ENCODE assay signal across 12 mouse cellular contexts in the genomic region with DNA sequence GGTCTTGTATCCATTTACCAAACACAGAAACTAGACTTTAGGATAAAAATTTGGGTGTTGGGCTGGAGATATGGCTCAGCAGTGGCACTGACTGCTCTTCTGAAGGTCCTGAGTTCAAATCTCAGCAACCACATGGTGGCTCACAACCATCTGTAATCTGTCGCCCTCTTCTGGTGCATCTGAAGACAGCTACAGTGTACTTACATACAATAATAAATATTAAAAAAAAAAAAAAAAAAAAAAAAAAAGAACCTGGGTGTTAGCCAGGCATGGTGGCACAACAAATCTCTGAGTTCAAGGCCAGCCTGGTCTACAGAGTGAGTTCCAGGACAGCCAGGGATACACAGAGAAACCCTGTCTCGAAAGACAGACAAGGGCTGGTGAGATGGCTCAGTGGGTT. TPM values are rescaled to one million over a fixed set of nuclear protein-coding genes. Genes with fewer than 3 reads are reported as not detected.
DNase-seq lines count a peak whose midpoint lies in the region; ATAC-seq and TF ChIP-seq lines count a peak whose summit lies in the region.
"Not testable (repeated sequence)": the region's sequence is repeated elsewhere in the genome, so short reads cannot be mapped to it uniquely, and the experiment has no call there.
"Had no signal": no experiment of that assay in that cellular context is flagged by ENCODE, and none has a peak within 500 bp of the region (broad histone marks: within the 10 kb centered on the region; RNA-seq: fewer than 3 reads in every experiment).

No protein-coding gene starts in this region.

- not testable (repeated sequence) for H3K36me3 ChIP-seq in CH12.LX (replicated peaks in 1 of 2; ENCODE audit: control insufficient read depth in 1 of 2, insufficient read depth in 1 of 2, low read length in 1 of 2); hindbrain, postnatal 0 days (ENCODE audit: insufficient read depth, low read length); lung, postnatal 0 days (ENCODE audit: insufficient read depth, low read length); stomach, postnatal 0 days (ENCODE audit: control insufficient read depth, insufficient read depth, low read length)

- not testable (repeated sequence) for TF ChIP-seq POLR2A in CH12.LX (IDR thresholded peaks at IDR 0.05; ENCODE audit: low read depth, low read length)

- TF ChIP-seq CTCF in CH12.LX (conservative IDR thresholded peaks at IDR 0.05 in 1 of 2, IDR thresholded peaks at IDR 0.05 in 1 of 2; ENCODE audit: low read depth in 2 of 2, low read length in 2 of 2): peak in 1 of 2 experiments; percentile 44; a peak in 2 of 4 replicates
- 0 out of 2 replicates have a peak, but pooled peaks have one; percentile 3 for TF ChIP-seq CTCF in hindbrain, postnatal 0 days (IDR thresholded peaks at IDR 0.05; ENCODE audit: low read depth)
- TF ChIP-seq CTCF in layer of hippocampus, adult 2 months (conservative IDR thresholded peaks at IDR 0.05): peak; percentile 61
- peak; percentile 30 for TF ChIP-seq CTCF in lung, postnatal 0 days (IDR thresholded peaks at IDR 0.05)
- peak; percentile 53 for TF ChIP-seq CTCF in stomach, postnatal 0 days (IDR thresholded peaks at IDR 0.05; ENCODE audit: low read depth)

- not testable (repeated sequence) for H3K4me1 ChIP-seq in CH12.LX (ENCODE audit: control insufficient read depth in 1 of 2, insufficient read depth in 2 of 2); hindbrain, postnatal 0 days (ENCODE audit: insufficient read depth, low read length); lung, postnatal 0 days (ENCODE audit: insufficient read depth, low read depth, low read length); stomach, postnatal 0 days (replicated peaks; ENCODE audit: control insufficient read depth, insufficient read depth)

- H3K27ac ChIP-seq in CH12.LX (ENCODE audit: insufficient read depth, low read depth); hindbrain, postnatal 0 days; layer of hippocampus, adult 2 months; lung, postnatal 0 days (ENCODE audit: low read length); stomach, postnatal 0 days (replicated peaks): not testable (repeated sequence)

- 53% methylated on average over 2 of the region's 2 CpGs for WGBS in hindbrain, postnatal 0 days
- 40% methylated on average over 2 of the region's 2 CpGs for WGBS in lung, postnatal 0 days
- whole genome bisulfite sequencing in stomach, postnatal 0 days: 46% methylated on average over 2 of the region's 2 CpGs

- DNase-seq in 416B (ENCODE audit: low read depth) (peak; percentile 65), NIH3T3 (ENCODE audit: low read depth) (peak; percentile 50)
- DNase-seq in CH12.LX (ENCODE audit: extremely low read depth); hindbrain, postnatal 0 days (ENCODE audit: low spot score); lung, postnatal 0 days (ENCODE audit: low spot score); stomach, postnatal 0 days (ENCODE audit: low spot score): not testable (repeated sequence)
- peak in 1 of 2 experiments; percentile 8 for DNase-seq in layer of hippocampus, adult 2 months (ENCODE audit: low spot score in 2 of 2)

- dilution Hi-C loops in CH12.LX (cut with MboI; ENCODE audit: extremely low pct_ligation_motif_present, extremely low pct_unique_long_range_greater_than_20kb, low sequenced_read_pairs): not testable (repeated sequence)

- not testable (repeated sequence) for H3K4me3 ChIP-seq in CH12.LX (replicated peaks in 1 of 3; ENCODE audit: low read depth in 2 of 3, low read length in 2 of 3, poor library complexity in 1 of 3); hindbrain, postnatal 0 days (ENCODE audit: low read length); layer of hippocampus, adult 2 months; lung, postnatal 0 days (ENCODE audit: low read depth, low read length); stomach, postnatal 0 days (ENCODE audit: low read depth, low read length)

- H3K9ac ChIP-seq in CH12.LX (ENCODE audit: insufficient read depth, low read depth); hindbrain, postnatal 0 days (replicated peaks; ENCODE audit: low read length); lung, postnatal 0 days (replicated peaks; ENCODE audit: low read depth); stomach, postnatal 0 days (ENCODE audit: low read length): not testable (repeated sequence)

- ATAC-seq in hindbrain, postnatal 0 days; lung, postnatal 0 days; stomach, postnatal 0 days (ENCODE audit: low FRiP score, low TSS enrichment): not testable (repeated sequence)

- peak; percentile 13 for TF ChIP-seq RAD21 in CH12.LX (IDR thresholded peaks at IDR 0.05; ENCODE audit: low read depth, low read length)

- in situ Hi-C loops in CH12.LX (cut with MboI; ENCODE audit: low pct_ligation_motif_present, low pct_unique_long_range_greater_than_20kb, low sequenced_read_pairs): not testable (repeated sequence)

- not testable (repeated sequence) for H3K79me2 ChIP-seq in CH12.LX (replicated peaks; ENCODE audit: control insufficient read depth, extremely low read depth, insufficient read depth, poor library complexity, severe bottlenecking)

- TF ChIP-seq EP300 in CH12.LX (IDR thresholded peaks at IDR 0.05; ENCODE audit: low read length); lung, postnatal 0 days (IDR thresholded peaks at IDR 0.05); stomach, postnatal 0 days (optimal IDR thresholded peaks at IDR 0.05): not testable (repeated sequence)

- not testable (repeated sequence) for H3K4me2 ChIP-seq in CH12.LX (ENCODE audit: insufficient read depth, low read depth, poor library complexity, severe bottlenecking); hindbrain, postnatal 0 days (ENCODE audit: low read depth, low read length); lung, postnatal 0 days (replicated peaks; ENCODE audit: low read depth, low read length); stomach, postnatal 0 days (replicated peaks; ENCODE audit: low read depth)

- peaks cover 53% of the 10 kb centered on the region for H3K27me3 ChIP-seq in CH12.LX (replicated peaks)
- H3K27me3 ChIP-seq in hindbrain, postnatal 0 days (ENCODE audit: insufficient read depth, low read length): peaks cover 25% of the 10 kb centered on the region; the same call in 1 of the 2 replicates
- not testable (repeated sequence) for H3K27me3 ChIP-seq in lung, postnatal 0 days (replicated peaks; ENCODE audit: insufficient read depth, low read length); stomach, postnatal 0 days (ENCODE audit: control insufficient read depth, insufficient read depth, low read length)

- H3K9me3 ChIP-seq in CH12.LX (replicated peaks; ENCODE audit: low read length); hindbrain, postnatal 0 days (ENCODE audit: low read length); lung, postnatal 0 days (ENCODE audit: low read length); stomach, postnatal 0 days (ENCODE audit: control insufficient read depth, low read length): not testable (repeated sequence)

RNA-seq across cellular contexts. Expression of gene Prss36, which starts 4.4 kb away (rescaled TPM):
- 5.2 and 7.7 TPM in 2 replicates for total RNA-seq in CH12.LX (2012; rRNA removed)
- total RNA-seq in CH12.LX (2014; rRNA removed): 6.6 and 8.3 TPM in 2 replicates
- polyA plus RNA-seq in CH12.LX (2012; ENCODE audit: insufficient read length, low read depth): 6.1 and 7.8 TPM in 2 replicates
- total RNA-seq in hindbrain, postnatal 0 days (2014; rRNA removed): 17.0 and 19.9 TPM in 2 replicates
- polyA plus RNA-seq in hindbrain, postnatal 0 days (2015; fragmentation: Nextera tagmentation; extraction: Ambion mirVana): 16.5 and 17.3 TPM in 2 replicates
- total RNA-seq in layer of hippocampus, adult 2 months (2021): 10 to 100 TPM in 1 of 2 experiments, 1 to 10 TPM in 1; 9.7 to 10.6 TPM
- 9.2 and 10.0 TPM in 2 replicates for polyA plus RNA-seq in lung, postnatal 0 days (2015; fragmentation: Nextera tagmentation; extraction: Ambion mirVana)
- 9.1 and 9.7 TPM in 2 replicates for polyA plus RNA-seq in stomach, postnatal 0 days (2015; fragmentation: Nextera tagmentation; extraction: Ambion mirVana)

RNA-seq across cellular contexts. Expression of gene Prss8, which starts 12.2 kb away (rescaled TPM):
- total RNA-seq in CH12.LX (2012; rRNA removed) (0.08 TPM in 1 of 2 replicates, not detected in the other), CH12.LX (2014; rRNA removed) (not detected in 2 replicates)
- polyA plus RNA-seq in CH12.LX (2012; ENCODE audit: insufficient read length, low read depth): not detected in 2 replicates
- 0.26 and 0.32 TPM in 2 replicates for total RNA-seq in hindbrain, postnatal 0 days (2014; rRNA removed)
- 0.35 and 0.44 TPM in 2 replicates for polyA plus RNA-seq in hindbrain, postnatal 0 days (2015; fragmentation: Nextera tagmentation; extraction: Ambion mirVana)
- under 1 TPM; 0.20 to 0.66 TPM for total RNA-seq in layer of hippocampus, adult 2 months (2021)
- 141 and 152 TPM in 2 replicates for polyA plus RNA-seq in lung, postnatal 0 days (2015; fragmentation: Nextera tagmentation; extraction: Ambion mirVana)
- 77.4 and 85.3 TPM in 2 replicates for polyA plus RNA-seq in stomach, postnatal 0 days (2015; fragmentation: Nextera tagmentation; extraction: Ambion mirVana)
- total RNA-seq: adrenal gland, postnatal 36 days; gastrocnemius, adult 18-20 months; gastrocnemius, postnatal 25 days; granulocyte monocyte progenitor cell, adult 5-6 weeks; heart, postnatal 36 days had no signal

RNA-seq across cellular contexts. Expression of gene Fus, which starts 25.2 kb away (rescaled TPM):
- total RNA-seq in CH12.LX (2012; rRNA removed) (57.7 and 61.8 TPM in 2 replicates), CH12.LX (2014; rRNA removed) (28.0 and 39.2 TPM in 2 replicates)
- polyA plus RNA-seq in CH12.LX (2012; ENCODE audit: insufficient read length, low read depth): 832 and 848 TPM in 2 replicates
- total RNA-seq in hindbrain, postnatal 0 days (2014; rRNA removed): 34.4 and 45.0 TPM in 2 replicates
- 281 and 299 TPM in 2 replicates for polyA plus RNA-seq in hindbrain, postnatal 0 days (2015; fragmentation: Nextera tagmentation; extraction: Ambion mirVana)
- total RNA-seq in layer of hippocampus, adult 2 months (2021): 100 to 1,000 TPM; 345 to 392 TPM
- 139 and 147 TPM in 2 replicates for polyA plus RNA-seq in lung, postnatal 0 days (2015; fragmentation: Nextera tagmentation; extraction: Ambion mirVana)
- polyA plus RNA-seq in stomach, postnatal 0 days (2015; fragmentation: Nextera tagmentation; extraction: Ambion mirVana): 124 and 130 TPM in 2 replicates

RNA-seq across cellular contexts. Expression of gene Kat8, which starts 29.8 kb away (rescaled TPM):
- total RNA-seq in CH12.LX (2012; rRNA removed): 24.3 and 30.3 TPM in 2 replicates
- 22.9 and 24.0 TPM in 2 replicates for total RNA-seq in CH12.LX (2014; rRNA removed)
- polyA plus RNA-seq in CH12.LX (2012; ENCODE audit: insufficient read length, low read depth): 17.5 and 18.0 TPM in 2 replicates
- total RNA-seq in hindbrain, postnatal 0 days (2014; rRNA removed): 24.9 and 33.5 TPM in 2 replicates
- 30.1 and 33.9 TPM in 2 replicates for polyA plus RNA-seq in hindbrain, postnatal 0 days (2015; fragmentation: Nextera tagmentation; extraction: Ambion mirVana)
- total RNA-seq in layer of hippocampus, adult 2 months (2021): 10 to 100 TPM; 31.7 to 34.3 TPM
- polyA plus RNA-seq in lung, postnatal 0 days (2015; fragmentation: Nextera tagmentation; extraction: Ambion mirVana): 21.1 TPM in 2 replicates
- polyA plus RNA-seq in stomach, postnatal 0 days (2015; fragmentation: Nextera tagmentation; extraction: Ambion mirVana): 15.1 and 16.6 TPM in 2 replicates

RNA-seq across cellular contexts. Expression of gene Bckdk, which starts 38.2 kb away (rescaled TPM):
- total RNA-seq in CH12.LX (2012; rRNA removed) (37.1 and 38.4 TPM in 2 replicates), CH12.LX (2014; rRNA removed) (54.9 and 61.8 TPM in 2 replicates)
- 60.0 and 62.7 TPM in 2 replicates for polyA plus RNA-seq in CH12.LX (2012; ENCODE audit: insufficient read length, low read depth)
- total RNA-seq in hindbrain, postnatal 0 days (2014; rRNA removed): 44.3 and 55.0 TPM in 2 replicates
- polyA plus RNA-seq in hindbrain, postnatal 0 days (2015; fragmentation: Nextera tagmentation; extraction: Ambion mirVana): 61.5 and 63.5 TPM in 2 replicates
- total RNA-seq in layer of hippocampus, adult 2 months (2021): 10 to 100 TPM; 36.9 to 41.7 TPM
- polyA plus RNA-seq in lung, postnatal 0 days (2015; fragmentation: Nextera tagmentation; extraction: Ambion mirVana): 74.4 and 81.2 TPM in 2 replicates
- 102 and 106 TPM in 2 replicates for polyA plus RNA-seq in stomach, postnatal 0 days (2015; fragmentation: Nextera tagmentation; extraction: Ambion mirVana)

Comparison
In these comparisons a context has a peak if more than half of its experiments do, and no peak if none do; other contexts are left out.
1. RNA of gene Prss8, which starts 12.2 kb away (polyA plus RNA-seq): 141 to 152 TPM in lung, postnatal 0 days and 77.4 to 85.3 TPM in stomach, postnatal 0 days; 0.35 to 0.44 TPM in hindbrain, postnatal 0 days and not detected in CH12.LX; every median in the first group is over 10 times any median in the second.